Mouse (Mus musculus): Measurements from ENCODE around the gene Foxa3. TPM values are rescaled to one million over a fixed set of nuclear protein-coding genes. Genes with fewer than 3 reads are reported as not detected.

Gene Foxa3
- polyA plus RNA-seq, 2 experiments: 12.2 to 26.5 TPM

DNA sequence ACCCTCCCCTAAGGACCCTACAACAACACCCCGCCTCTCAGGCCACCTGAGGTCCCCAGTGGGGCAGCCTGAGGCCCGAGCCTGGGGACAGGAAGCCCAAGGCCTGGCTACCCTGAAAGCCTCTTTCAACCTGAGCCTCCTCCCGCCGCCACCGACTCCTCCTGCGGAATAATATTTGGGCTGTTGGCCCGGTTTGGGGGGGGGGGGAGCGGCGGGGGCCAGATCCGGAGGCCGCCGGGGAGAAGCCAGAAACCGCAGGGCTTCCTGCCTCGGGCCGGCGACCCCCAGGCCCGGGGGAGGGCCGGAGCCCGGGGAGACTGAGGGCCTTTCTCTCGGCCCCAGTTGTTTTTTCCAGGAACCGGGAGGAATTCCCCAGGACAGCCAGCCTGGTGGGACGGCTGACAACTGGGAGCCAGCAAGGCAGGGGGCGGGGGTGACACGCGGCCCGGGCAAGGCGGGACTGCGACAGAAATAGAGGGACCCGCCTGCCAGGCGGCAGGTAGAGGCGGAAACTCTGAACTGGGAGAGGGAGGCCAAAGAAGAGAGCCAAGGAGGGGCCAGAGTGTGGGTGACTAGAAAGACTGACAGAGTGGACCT lies 11.2 kb downstream of the Foxa3 start:
- peak; percentile 32; the same call in 1 of the 2 replicates for ATAC-seq (ENCODE audit: insufficient read depth)
- Histone ChIP-seq H3K4me3 (ENCODE audit: insufficient read depth in 1 of 2, low read depth in 2 of 2, low read length in 2 of 2) (peak overlapping the region; percentile 1 to 26; a peak in 3 of 4 replicates), H3K4me2 (ENCODE audit: low read depth) (peak overlapping the region; percentile 61), H3K9ac (replicated peaks) (peak overlapping the region; percentile 44; the same call in 1 of the 2 replicates), H3K9me3 (ENCODE audit: control insufficient read depth, low read length) (no peaks in the 10 kb centered on the region), H3K36me3 (replicated peaks; ENCODE audit: control insufficient read depth, insufficient read depth, low read depth) (no peaks in the 10 kb centered on the region), H3K27ac (no peak overlapping the region), H3K4me1 (replicated peaks; ENCODE audit: control insufficient read depth in 2 of 2, insufficient read depth in 2 of 2, low read length in 1 of 2) (peaks cover 3 to 5% of the 10 kb centered on the region in 2 experiments; a peak in 1 of 4 replicates), H3K27me3 (ENCODE audit: control insufficient read depth, insufficient read depth, low read length) (no peaks in the 10 kb centered on the region)
- TF ChIP-seq CTCF (IDR thresholded peaks at IDR 0.05; ENCODE audit: low read depth): no peak
- no peak for TF ChIP-seq EP300 (IDR thresholded peaks at IDR 0.05; ENCODE audit: low read depth)
- no peak for DNase-seq (ENCODE audit: low read depth in 3 of 3, low spot score in 3 of 3)
- WGBS (ENCODE audit: insufficient replicate concordance): 2% methylated on average over 29 of the region's 31 CpGs

- WGBS (ENCODE audit: insufficient replicate concordance): 59% methylated on average over 7 of the region's 7 CpGs
- Histone ChIP-seq H3K9me3 (ENCODE audit: control insufficient read depth, low read length) (no peaks in the 10 kb centered on the region), H3K4me3 (ENCODE audit: insufficient read depth in 1 of 2, low read depth in 2 of 2, low read length in 2 of 2) (no peak overlapping the region), H3K27ac (no peak overlapping the region), H3K9ac (replicated peaks) (no peak overlapping the region), H3K27me3 (ENCODE audit: control insufficient read depth, insufficient read depth, low read length) (no peaks in the 10 kb centered on the region), H3K36me3 (replicated peaks; ENCODE audit: control insufficient read depth, insufficient read depth, low read depth) (no peaks in the 10 kb centered on the region), H3K4me1 (replicated peaks; ENCODE audit: control insufficient read depth in 2 of 2, insufficient read depth in 2 of 2, low read length in 1 of 2) (peaks cover 3 to 5% of the 10 kb centered on the region in 2 experiments; a peak in 2 of 4 replicates), H3K4me2 (ENCODE audit: low read depth) (no peak overlapping the region)
- no peak for TF ChIP-seq CTCF (IDR thresholded peaks at IDR 0.05; ENCODE audit: low read depth)
- no peak for TF ChIP-seq EP300 (IDR thresholded peaks at IDR 0.05; ENCODE audit: low read depth)
- DNase-seq (ENCODE audit: low read depth in 3 of 3, low spot score in 3 of 3): no peak
- no peak; the same call in 1 of the 2 replicates for ATAC-seq (ENCODE audit: insufficient read depth)
Observed at GRCm38 (mm10) chr7:19010581-19010980, 12.8 kb downstream of the Foxa3 start.

DNA sequence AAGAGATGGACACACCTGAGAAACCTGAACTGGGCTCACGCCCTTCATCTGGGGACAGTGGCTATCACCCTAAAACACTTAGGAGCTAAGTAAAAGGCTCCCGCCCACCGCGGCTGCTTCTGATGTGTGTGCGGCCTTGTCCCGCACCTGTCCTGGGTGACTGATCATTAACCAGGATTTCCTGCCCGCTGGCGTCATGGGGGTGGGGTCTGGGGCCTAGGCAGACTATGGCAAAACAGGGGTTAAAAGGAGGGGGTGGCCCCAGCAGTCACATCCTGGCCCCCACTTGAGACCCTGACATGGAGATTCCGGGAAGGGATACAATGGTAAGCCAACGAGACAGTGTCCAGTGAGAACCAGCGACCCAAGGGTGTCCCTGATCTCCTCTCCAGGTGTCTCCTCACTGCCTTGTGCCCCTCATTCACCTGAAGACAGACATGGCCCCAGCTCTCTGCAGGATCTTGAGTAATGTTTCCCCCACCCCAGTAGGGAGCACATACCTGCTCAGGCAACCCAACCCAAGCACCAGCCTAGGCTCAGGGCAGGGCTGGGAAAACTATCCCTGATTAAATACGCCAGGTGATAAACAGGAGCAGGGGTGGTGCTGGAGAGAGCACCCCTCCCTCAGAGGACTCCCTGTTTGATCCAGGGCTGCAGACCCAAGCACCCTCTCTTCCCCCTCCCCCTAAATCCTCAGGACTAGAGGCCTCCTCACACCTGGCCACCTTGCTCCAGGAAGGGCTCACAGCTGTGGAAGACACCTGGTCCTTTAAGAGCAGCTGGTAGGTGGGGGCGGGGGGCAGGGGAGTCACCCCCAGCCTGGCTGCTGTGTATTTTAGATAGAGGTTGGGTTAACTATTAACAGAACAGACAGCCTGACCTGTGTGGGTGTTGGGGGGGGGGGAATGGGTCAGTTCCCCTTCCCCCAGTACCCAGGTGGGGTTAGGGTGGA lies 16.0 kb downstream of the Foxa3 start:
- Histone ChIP-seq H3K4me2 (ENCODE audit: low read depth) (peak overlapping the region; percentile 35), H3K9ac (replicated peaks) (no peak overlapping the region), H3K4me3 (ENCODE audit: insufficient read depth in 1 of 2, low read depth in 2 of 2, low read length in 2 of 2) (no peak overlapping the region), H3K27ac (peak overlapping the region; percentile 31; the same call in 1 of the 2 replicates), H3K9me3 (ENCODE audit: control insufficient read depth, low read length) (no peaks in the 10 kb centered on the region), H3K27me3 (ENCODE audit: control insufficient read depth, insufficient read depth, low read length) (no peaks in the 10 kb centered on the region), H3K36me3 (replicated peaks; ENCODE audit: control insufficient read depth, insufficient read depth, low read depth) (no peaks in the 10 kb centered on the region), H3K4me1 (replicated peaks; ENCODE audit: control insufficient read depth in 2 of 2, insufficient read depth in 2 of 2, low read length in 1 of 2) (peaks cover 6 to 12% of the 10 kb centered on the region in 2 experiments; a peak in 3 of 4 replicates)
- ATAC-seq (ENCODE audit: insufficient read depth): peak; percentile 7; the same call in 1 of the 2 replicates
- no peak for DNase-seq (ENCODE audit: low read depth in 3 of 3, low spot score in 3 of 3)
- WGBS (ENCODE audit: insufficient replicate concordance): 68% methylated on average over 13 of the region's 13 CpGs
- no peak for TF ChIP-seq CTCF (IDR thresholded peaks at IDR 0.05; ENCODE audit: low read depth)
- no peak for TF ChIP-seq EP300 (IDR thresholded peaks at IDR 0.05; ENCODE audit: low read depth)

- H3K4me2 ChIP-seq (ENCODE audit: low read depth): peak overlapping the region; percentile 79
- no peak overlapping the region for H3K27ac ChIP-seq
- H3K27me3 ChIP-seq (ENCODE audit: control insufficient read depth, insufficient read depth, low read length): no peaks in the 10 kb centered on the region
- WGBS (ENCODE audit: insufficient replicate concordance): 5% methylated on average over 12 of the region's 12 CpGs
- no peak overlapping the region for H3K9ac ChIP-seq (replicated peaks)
- no peak for ATAC-seq (ENCODE audit: insufficient read depth)
- H3K4me3 ChIP-seq (ENCODE audit: insufficient read depth in 1 of 2, low read depth in 2 of 2, low read length in 2 of 2): no peak overlapping the region
- TF ChIP-seq EP300 (IDR thresholded peaks at IDR 0.05; ENCODE audit: low read depth) (no peak), CTCF (IDR thresholded peaks at IDR 0.05; ENCODE audit: low read depth) (peak; percentile 99)
- H3K4me1 ChIP-seq (replicated peaks; ENCODE audit: control insufficient read depth in 2 of 2, insufficient read depth in 2 of 2, low read length in 1 of 2): peaks cover 13 to 18% of the 10 kb centered on the region in 2 experiments
- DNase-seq (ENCODE audit: low read depth in 3 of 3, low spot score in 3 of 3): peak; percentile 68 to 72 (median 69)
- H3K9me3 ChIP-seq (ENCODE audit: control insufficient read depth, low read length): no peaks in the 10 kb centered on the region
- no peaks in the 10 kb centered on the region for H3K36me3 ChIP-seq (replicated peaks; ENCODE audit: control insufficient read depth, insufficient read depth, low read depth)
Observed at GRCm38 (mm10) chr7:19006476-19006875, 16.9 kb downstream of the Foxa3 start.
